Mouse (Mus musculus) c-Kit-positive CD71-positive TER-119-negative erythroid progenitor cells, embryonic 14.5 days (primary cell): ENCODE data around the gene Cdk14.

Experiments used
- DNase-seq: peaks from one replicate; pipeline ENCODE4 v3.0.0-alpha.2; 2013; ENCODE audit warnings: low read depth

The Cdk14 gene

GRCm38 (mm10) chr5:5180711-5181110, 239.4 kb downstream of the Cdk14 start:
- DNase-seq = no peak

GRCm38 (mm10) chr5:5180311-5180710, 239.8 kb downstream of the Cdk14 start:
- DNase-seq = no peak

DNA sequence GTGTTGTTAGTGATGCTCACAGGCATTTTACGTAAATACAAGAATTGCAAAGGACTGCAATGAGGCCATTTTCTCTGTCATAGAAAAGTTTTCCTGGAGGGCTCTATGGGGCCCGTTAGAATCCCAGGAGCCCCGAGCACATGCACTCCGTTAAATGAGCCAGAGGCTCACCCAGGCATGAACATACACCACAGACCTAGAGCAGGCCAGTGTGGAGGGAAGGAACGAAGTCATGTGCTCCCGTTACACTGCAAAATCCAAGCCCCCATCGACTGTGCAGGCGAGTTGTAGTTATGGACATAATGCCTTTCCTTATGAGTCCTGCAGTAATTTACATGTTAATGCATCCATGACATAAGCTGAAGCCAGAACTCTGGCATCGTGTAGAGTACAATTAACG, 244.1 kb downstream of the Cdk14 start:
- no peak for DNase-seq

GRCm38 (mm10) chr5:5175611-5176010, 244.5 kb downstream of the Cdk14 start:
- no peak for DNase-seq

DNA sequence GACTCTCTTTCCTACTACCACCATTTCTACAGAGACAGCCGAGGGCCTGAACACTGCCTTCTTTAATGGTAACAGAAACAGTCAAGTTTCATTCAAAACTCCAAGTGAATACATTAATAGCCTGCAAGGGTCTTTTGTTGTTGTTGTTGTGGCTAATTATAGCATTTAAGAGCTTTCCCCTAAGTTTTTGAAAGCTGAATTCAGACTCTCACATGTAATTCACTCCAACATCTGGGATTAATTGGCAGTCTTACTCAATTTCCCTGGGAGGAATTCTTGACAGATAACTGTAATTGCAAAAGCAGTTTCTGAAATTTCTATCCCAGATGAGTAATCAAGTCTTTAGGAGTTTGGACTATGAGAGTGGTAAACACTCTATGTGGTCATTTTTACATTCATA, 245.0 kb downstream of the Cdk14 start:
- DNase-seq = no peak

GRCm38 (mm10) chr5:5166086-5166485, 254.0 kb downstream of the Cdk14 start:
- DNase-seq = no peak

DNA sequence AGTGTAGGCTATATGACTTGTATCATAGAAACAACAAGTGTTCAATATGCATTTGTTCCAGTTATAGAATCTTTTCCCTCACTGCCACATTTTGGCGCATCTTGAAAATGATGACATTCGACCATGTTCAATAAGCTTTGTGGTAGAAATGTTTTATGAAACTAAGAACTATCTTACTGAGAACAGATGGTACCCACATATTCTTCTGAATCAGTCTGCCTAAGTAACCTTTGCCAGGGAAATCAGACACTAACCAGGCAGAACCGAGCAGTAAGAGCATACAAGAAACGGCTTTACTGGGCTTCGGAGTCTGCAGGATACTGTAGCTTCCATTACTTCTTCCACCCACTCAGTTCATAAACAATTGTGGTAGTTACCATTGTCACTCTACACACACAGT, 255.8 kb downstream of the Cdk14 start:
- DNase-seq = no peak

DNA sequence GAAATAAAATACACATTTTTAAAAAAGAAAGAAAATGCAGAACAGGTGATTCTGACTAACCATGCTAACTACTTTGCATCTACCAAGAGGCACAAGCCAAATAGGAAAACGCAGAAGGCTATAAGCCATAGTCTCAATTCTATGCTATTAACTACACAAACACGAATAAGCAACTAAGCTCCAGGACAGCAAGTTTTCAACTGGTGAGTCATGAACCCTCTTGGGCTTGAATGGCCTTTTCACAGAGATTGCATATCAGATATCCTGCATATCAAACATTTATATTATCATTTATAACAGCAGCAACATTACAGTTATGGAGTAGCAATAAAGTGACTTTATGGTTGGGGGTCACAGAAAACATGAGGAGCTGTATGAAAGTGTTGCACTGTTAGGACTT, 256.3 kb downstream of the Cdk14 start:
- no peak for DNase-seq

DNA sequence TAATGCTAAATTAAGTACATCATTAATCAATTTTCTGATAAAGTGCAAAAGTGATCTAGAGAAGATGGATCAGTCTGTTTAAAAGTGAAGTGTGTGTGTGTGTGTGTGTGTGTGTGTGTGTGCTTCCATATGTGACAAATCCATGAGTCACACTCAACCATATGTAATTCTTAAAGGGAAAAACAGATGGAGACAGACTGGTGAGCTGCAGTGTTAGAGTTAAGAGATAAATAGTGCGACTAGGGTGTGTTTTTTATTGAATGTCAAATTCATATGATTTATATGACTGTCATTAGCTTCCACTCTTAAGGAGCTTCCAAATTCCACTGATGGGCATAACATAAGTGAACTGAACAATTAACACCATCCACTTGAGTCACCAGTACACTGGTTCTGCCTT, 260.6 kb downstream of the Cdk14 start:
- no peak for DNase-seq

DNA sequence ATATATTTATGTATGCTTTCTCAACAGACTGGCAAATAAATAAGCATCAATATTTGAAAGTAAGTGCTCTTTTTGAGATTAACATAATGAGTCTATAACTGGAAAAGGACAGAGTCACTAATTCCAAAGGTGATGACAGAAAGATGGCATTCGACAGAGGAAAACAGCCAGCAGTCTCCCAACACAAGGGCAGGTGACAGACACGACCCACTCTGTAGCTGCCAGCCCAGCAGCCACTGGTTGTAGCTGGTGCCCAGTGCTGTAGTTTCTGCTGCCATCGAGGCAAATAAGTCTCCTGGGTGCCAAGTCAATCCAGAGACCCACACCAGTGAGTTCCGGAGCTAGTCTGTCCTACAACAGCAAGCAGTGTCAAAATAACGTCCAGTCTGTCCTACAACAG, 280.3 kb downstream of the Cdk14 start:
- no peak for DNase-seq

GRCm38 (mm10) chr5:5134905-5135511, 285.1 kb downstream of the Cdk14 start:
- no peak for DNase-seq

DNA sequence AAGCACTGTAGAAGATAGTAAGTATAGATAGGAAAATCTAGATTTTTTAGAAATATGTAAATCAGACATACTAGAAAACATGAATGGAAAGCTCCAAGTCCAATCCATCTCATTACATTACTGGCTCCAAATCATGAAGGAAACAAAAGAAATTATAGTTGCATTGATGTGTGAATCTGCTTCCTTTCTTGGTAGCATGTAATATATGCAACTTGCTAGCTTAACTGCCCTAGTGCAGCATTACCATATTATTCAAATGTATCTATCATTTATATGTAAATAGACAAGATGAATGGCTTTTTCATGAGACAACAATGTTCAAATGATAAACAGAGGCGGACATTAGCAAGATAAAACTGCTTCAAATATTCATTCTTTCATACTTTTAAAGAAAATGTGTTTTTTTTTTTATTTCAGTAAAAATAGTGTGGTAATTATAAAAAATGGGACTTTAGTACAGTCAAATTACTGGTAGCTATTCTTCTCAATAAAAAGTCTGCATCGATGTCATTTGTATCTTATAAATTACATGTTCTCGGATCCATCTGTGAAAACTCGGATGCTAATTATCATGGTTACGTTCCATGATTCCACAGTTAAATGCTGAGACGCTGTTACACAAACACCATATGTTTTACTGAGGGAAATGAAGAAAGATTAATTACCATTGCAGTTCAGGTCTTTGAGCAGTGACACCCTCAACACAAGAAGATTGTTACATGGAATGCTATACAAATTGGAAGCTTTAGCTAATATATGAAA, 285.8 kb downstream of the Cdk14 start:
- no peak for DNase-seq

- no peak for DNase-seq
Observed at GRCm38 (mm10) chr5:5128852-5129251, 291.3 kb downstream of the Cdk14 start.

GRCm38 (mm10) chr5:5124645-5125044, 295.5 kb downstream of the Cdk14 start:
- DNase-seq = no peak

DNA sequence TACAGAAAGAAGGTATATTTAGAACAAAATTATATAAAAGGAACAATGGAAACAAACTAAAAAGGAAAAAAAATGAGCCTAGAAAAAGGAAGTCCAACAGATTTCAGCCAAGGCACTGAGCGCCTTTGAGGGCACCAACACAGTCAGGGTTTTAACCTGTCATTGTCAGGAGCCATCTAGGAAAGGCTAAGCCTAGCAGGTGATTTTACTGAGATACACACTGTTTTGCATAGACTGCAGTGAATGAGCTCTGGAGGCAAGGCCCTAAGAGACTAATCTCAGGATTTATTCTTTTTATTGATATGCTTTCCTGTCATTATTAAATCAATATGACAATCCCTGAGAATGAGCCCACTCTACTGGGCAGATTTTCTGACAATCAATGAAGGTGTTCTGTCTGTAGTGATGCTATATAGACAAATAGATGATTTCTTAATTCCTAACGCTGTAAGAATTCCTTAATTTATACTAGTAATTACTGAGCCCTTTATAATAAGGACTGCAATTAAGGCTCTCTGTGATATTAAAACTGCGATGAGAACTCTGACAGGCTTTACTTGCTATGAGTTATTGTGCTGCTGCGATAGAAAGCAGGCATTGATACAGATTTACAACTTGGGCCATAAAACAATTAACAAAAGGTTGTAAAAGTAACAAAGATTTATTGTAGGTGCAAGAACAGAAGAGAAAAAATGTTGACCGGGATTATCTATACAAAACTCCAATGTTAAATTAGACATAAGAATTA, 303.2 kb downstream of the Cdk14 start:
- no peak for DNase-seq

GRCm38 (mm10) chr5:5115546-5115945, 304.6 kb downstream of the Cdk14 start:
- DNase-seq = no peak

GRCm38 (mm10) chr5:5109621-5110020, 310.5 kb downstream of the Cdk14 start:
- no peak for DNase-seq

DNA sequence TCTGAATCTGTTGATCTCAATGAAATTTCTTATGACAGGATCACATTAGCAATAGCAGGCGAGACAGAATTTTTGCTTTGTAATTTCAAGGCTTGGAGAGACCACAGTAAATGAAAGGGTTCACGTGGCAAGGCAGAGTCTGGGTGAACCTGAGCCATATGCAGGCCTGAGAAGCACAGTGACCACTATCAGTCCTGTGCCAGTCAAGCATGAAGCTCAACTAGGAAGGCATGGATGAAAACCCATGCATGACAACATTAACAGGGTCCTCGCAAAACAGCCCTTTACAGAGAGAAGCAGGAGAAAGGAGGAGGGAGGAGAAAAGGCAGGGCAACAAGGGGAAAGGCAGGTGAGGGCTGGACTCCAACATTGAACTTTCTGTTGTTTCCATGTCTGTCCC, 311.1 kb downstream of the Cdk14 start:
- no peak for DNase-seq

- no peak for DNase-seq
Observed at GRCm38 (mm10) chr5:5096248-5096915, 323.7 kb downstream of the Cdk14 start.

DNA sequence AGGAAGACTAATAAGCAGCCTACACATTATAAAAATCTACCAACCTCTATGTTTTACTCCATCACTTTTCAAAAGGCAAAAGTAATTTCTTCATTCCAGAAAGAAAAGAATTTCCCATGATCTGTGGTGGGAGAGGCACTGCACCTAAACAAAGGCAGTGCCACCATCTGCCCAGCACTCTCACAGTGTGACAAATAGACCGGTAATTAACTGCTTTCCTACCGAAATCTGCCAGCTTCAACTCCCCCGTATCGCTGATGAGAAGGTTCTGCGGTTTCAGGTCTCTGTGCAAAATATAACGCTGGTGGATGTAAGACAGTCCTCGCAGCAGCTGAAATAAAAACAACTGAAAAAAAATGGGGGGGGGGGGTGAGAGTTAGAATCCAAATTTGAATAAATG, 327.4 kb downstream of the Cdk14 start:
- no peak for DNase-seq

- DNase-seq = no peak
Observed at GRCm38 (mm10) chr5:5071526-5071925, 348.6 kb downstream of the Cdk14 start.

DNA sequence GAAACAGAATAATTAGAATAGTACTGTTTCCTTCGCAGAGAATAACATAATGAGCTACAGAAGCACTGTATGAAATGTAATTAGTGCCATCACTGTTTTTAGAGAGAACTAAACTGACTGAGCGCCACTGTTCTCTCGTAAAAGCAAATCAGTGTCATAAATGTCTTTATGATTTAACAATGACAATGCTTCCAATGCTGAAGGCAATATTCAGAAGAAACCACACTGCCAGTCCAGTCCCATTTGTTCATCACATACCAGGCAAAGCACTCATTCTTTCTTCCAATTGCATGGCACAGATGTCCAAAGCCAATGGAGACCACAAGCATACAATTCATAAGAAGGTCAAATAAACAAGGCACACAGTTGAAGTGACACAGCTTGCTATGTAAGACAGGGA, 355.4 kb downstream of the Cdk14 start:
- no peak for DNase-seq
